Mouse (Mus musculus): ENCODE results near the gene Tspan13. TPM values are rescaled to one million over a fixed set of nuclear protein-coding genes. Genes with fewer than 3 reads are reported as not detected.

Gene Tspan13
- 100 to 1,000 TPM; 103 to 127 TPM for total RNA-seq (2023)

GRCm38 (mm10) chr12:36042348-36042778 is at the start of gene Tspan13:
TSS of gene Tspan13 (minus strand) at chr12:36042500.

DNA sequence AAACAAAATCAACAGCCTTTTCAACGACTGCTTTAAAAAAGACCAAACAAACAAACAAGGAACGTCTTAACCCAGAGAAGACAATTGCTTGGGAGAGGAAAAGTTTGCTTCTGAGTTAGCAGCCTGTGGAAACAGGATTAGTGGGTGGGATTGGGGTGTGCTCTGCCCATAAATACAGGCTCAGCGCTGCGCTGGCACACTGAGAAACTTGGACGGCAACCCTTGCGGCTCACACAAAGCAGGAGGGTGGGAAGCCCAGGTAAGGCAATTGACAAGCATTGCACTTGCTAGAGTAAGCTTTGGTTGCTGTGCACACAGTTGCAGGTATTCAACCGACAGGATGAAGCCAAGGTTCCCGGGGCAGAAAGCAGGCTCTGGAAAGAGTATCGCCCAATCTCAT is 49.6 kb downstream of the Tspan13 start, which contains the start of gene Agr2:
TSS of gene Agr2 (plus strand) at position 197 of the 400 bp plus-strand sequence.

Other genes with a start within 250 kb of the Tspan13 start
- gene Agr3, start 116.9 kb downstream of the Tspan13 start, total RNA-seq (2023): not detected
- not detected for gene Agr2, start 49.6 kb downstream of the Tspan13 start, total RNA-seq (2023)
- gene Ankmy2, start 114.6 kb upstream of the Tspan13 start, total RNA-seq (2023): 10 to 100 TPM; 34.4 to 40.8 TPM
- 100 to 1,000 TPM; 156 to 170 TPM for gene Bzw2, start 115.6 kb upstream of the Tspan13 start, total RNA-seq (2023)
- gene Lrrc72, start 210.9 kb upstream of the Tspan13 start, total RNA-seq (2023): not detected